11 mouse cellular contexts compared by ENCODE assay signal in genomic region chr1:34275787-34276186, GRCm38 (mm10).
"Had no signal": no experiment of that assay in that cellular context is flagged by ENCODE, and none has a peak within 500 bp of the region (broad histone marks: within the 10 kb centered on the region; RNA-seq: fewer than 3 reads in every experiment).

No protein-coding gene starts in this region.

- H3K9ac ChIP-seq: liver, embryonic 13.5 days had no signal

- H3K4me3 ChIP-seq: left cerebral cortex, adult 2 months; liver, embryonic 13.5 days had no signal

- H3K4me2 ChIP-seq: liver, embryonic 13.5 days; midbrain, embryonic 11.5 days had no signal

- H3K9me3 ChIP-seq: liver, embryonic 13.5 days had no signal

- H3K4me1 ChIP-seq: liver, embryonic 13.5 days had no signal

- H3K27ac ChIP-seq: left cerebral cortex, adult 2 months; liver, embryonic 13.5 days had no signal

- H3K27me3 ChIP-seq: liver, embryonic 13.5 days had no signal

- DNase-seq: kidney, postnatal 36 days; layer of hippocampus, postnatal 36 days; liver, embryonic 13.5 days; lung, adult 2 months; lung, postnatal 14 days; lung, postnatal 4 days; midbrain, embryonic 14.5 days; thymus, adult 18-20 months; thymus, postnatal 36 days had no signal
